ENCODE assay signal across 22 mouse cellular contexts in genomic region chr5:28943571-28944316, GRCm38 (mm10).
DNase-seq lines count a peak whose midpoint lies in the region; ATAC-seq and TF ChIP-seq lines count a peak whose summit lies in the region.
"Had no signal": no experiment of that assay in that cellular context is flagged by ENCODE, and none has a peak within 500 bp of the region (broad histone marks: within the 10 kb centered on the region; RNA-seq: fewer than 3 reads in every experiment).

No protein-coding gene starts in this region.

- no peak for TF ChIP-seq POLR2A in liver, adult 2 months (IDR thresholded peaks at IDR 0.05; ENCODE audit: extremely low read depth, insufficient read depth, low read length)

- WGBS in liver, adult 2 months = 18% methylated on average over 13 of the region's 13 CpGs
- 61% methylated on average over 13 of the region's 13 CpGs for WGBS in liver, embryonic 11.5 days
- 42% methylated on average over 13 of the region's 13 CpGs for WGBS in midbrain, embryonic 16.5 days
- WGBS in midbrain, embryonic 13.5 days = 52% methylated on average over 13 of the region's 13 CpGs
- 21% methylated on average over 13 of the region's 13 CpGs for WGBS in intestine, embryonic 16.5 days
- WGBS in neural tube, embryonic 13.5 days = 22% methylated on average over 13 of the region's 13 CpGs
- 71% methylated on average over 13 of the region's 13 CpGs for WGBS in hindbrain, postnatal 0 days

- DNase-seq in liver, adult 2 months (ENCODE audit: extremely low read depth, low read depth, low spot score) = peak; percentile 87
- DNase-seq in liver, embryonic 11.5 days (ENCODE audit: low spot score) = no peak
- DNase-seq in thymus, postnatal 10 days (ENCODE audit: low spot score in 2 of 2) = no peak
- no peak for DNase-seq in hindbrain, postnatal 0 days (ENCODE audit: low spot score)
- DNase-seq: adrenal gland, adult 2 months; cerebellum, adult 18-20 months; cerebellum, postnatal 25 days; gastrocnemius, postnatal 10 days; heart, postnatal 10 days; kidney, postnatal 4 days; liver, embryonic 13.5 days; thymus, postnatal 14 days had no signal

- no peaks in the 10 kb centered on the region for H3K27me3 ChIP-seq in liver, adult 2 months (ENCODE audit: control insufficient read depth, insufficient read depth, low read length)
- no peaks in the 10 kb centered on the region for H3K27me3 ChIP-seq in liver, embryonic 11.5 days (replicated peaks; ENCODE audit: control insufficient read depth, insufficient read depth, low read length)
- H3K27me3 ChIP-seq in midbrain, embryonic 16.5 days (ENCODE audit: control insufficient read depth, insufficient read depth, low read depth, low read length) = no peaks in the 10 kb centered on the region
- H3K27me3 ChIP-seq in midbrain, embryonic 13.5 days = peaks cover 3% of the 10 kb centered on the region; the same call in 1 of the 2 replicates
- no peaks in the 10 kb centered on the region for H3K27me3 ChIP-seq in intestine, embryonic 16.5 days (replicated peaks; ENCODE audit: control insufficient read depth, insufficient read depth, low read length)
- H3K27me3 ChIP-seq in neural tube, embryonic 13.5 days = peaks cover 19% of the 10 kb centered on the region
- no peaks in the 10 kb centered on the region for H3K27me3 ChIP-seq in hindbrain, postnatal 0 days (ENCODE audit: insufficient read depth, low read length)
- H3K27me3 ChIP-seq: heart, embryonic 12.5 days; limb, embryonic 12.5 days; liver, embryonic 13.5 days; lung, embryonic 15.5 days had no signal

- H3K79me2 ChIP-seq in liver, adult 2 months (ENCODE audit: control insufficient read depth, insufficient read depth, low read length) = no peaks in the 10 kb centered on the region

- H3K9ac ChIP-seq in liver, adult 2 months (ENCODE audit: low read depth, low read length) = no peak overlapping the region
- no peak overlapping the region for H3K9ac ChIP-seq in liver, embryonic 11.5 days (ENCODE audit: low read depth, low read length)
- H3K9ac ChIP-seq in midbrain, embryonic 16.5 days (ENCODE audit: low read depth, low read length) = no peak overlapping the region
- H3K9ac ChIP-seq in midbrain, embryonic 13.5 days (replicated peaks) = no peak overlapping the region
- H3K9ac ChIP-seq in intestine, embryonic 16.5 days (ENCODE audit: low read depth, low read length) = no peak overlapping the region
- H3K9ac ChIP-seq in neural tube, embryonic 13.5 days = no peak overlapping the region
- H3K9ac ChIP-seq in hindbrain, postnatal 0 days (replicated peaks; ENCODE audit: low read length) = no peak overlapping the region
- H3K9ac ChIP-seq: heart, embryonic 12.5 days; limb, embryonic 12.5 days; liver, embryonic 13.5 days; lung, embryonic 15.5 days had no signal

- H3K27ac ChIP-seq in liver, adult 2 months (replicated peaks; ENCODE audit: insufficient read depth, low read depth, low read length) = no peak overlapping the region
- no peak overlapping the region for H3K27ac ChIP-seq in liver, embryonic 11.5 days (ENCODE audit: low read depth, low read length)
- no peak overlapping the region for H3K27ac ChIP-seq in midbrain, embryonic 16.5 days (ENCODE audit: low read length)
- no peak overlapping the region for H3K27ac ChIP-seq in midbrain, embryonic 13.5 days
- no peak overlapping the region for H3K27ac ChIP-seq in intestine, embryonic 16.5 days (ENCODE audit: low read length)
- no peak overlapping the region for H3K27ac ChIP-seq in neural tube, embryonic 13.5 days (replicated peaks)
- no peak overlapping the region for H3K27ac ChIP-seq in hindbrain, postnatal 0 days
- H3K27ac ChIP-seq: forebrain, embryonic 10.5 days; hindbrain, embryonic 10.5 days; limb, embryonic 12.5 days; liver, embryonic 13.5 days; lung, embryonic 15.5 days had no signal

- no peaks in the 10 kb centered on the region for H3K36me3 ChIP-seq in liver, adult 2 months (ENCODE audit: control insufficient read depth, insufficient read depth, low read length)
- H3K36me3 ChIP-seq in liver, embryonic 11.5 days (ENCODE audit: control insufficient read depth, insufficient read depth, low read length) = no peaks in the 10 kb centered on the region
- H3K36me3 ChIP-seq in midbrain, embryonic 16.5 days (ENCODE audit: control insufficient read depth, insufficient read depth, low read length) = no peaks in the 10 kb centered on the region
- no peaks in the 10 kb centered on the region for H3K36me3 ChIP-seq in midbrain, embryonic 13.5 days
- H3K36me3 ChIP-seq in intestine, embryonic 16.5 days (ENCODE audit: control insufficient read depth, insufficient read depth, low read length) = no peaks in the 10 kb centered on the region
- no peaks in the 10 kb centered on the region for H3K36me3 ChIP-seq in neural tube, embryonic 13.5 days
- no peaks in the 10 kb centered on the region for H3K36me3 ChIP-seq in hindbrain, postnatal 0 days (ENCODE audit: insufficient read depth, low read length)
- H3K36me3 ChIP-seq: forebrain, embryonic 10.5 days; heart, embryonic 12.5 days; hindbrain, embryonic 10.5 days; limb, embryonic 12.5 days; liver, embryonic 13.5 days; lung, embryonic 15.5 days had no signal

- ATAC-seq in liver, embryonic 11.5 days (replicated peaks; ENCODE audit: low FRiP score) = no peak
- peak; percentile 21; the same call in 1 of the 2 replicates for ATAC-seq in midbrain, embryonic 16.5 days
- ATAC-seq in midbrain, embryonic 13.5 days = no peak
- ATAC-seq in intestine, embryonic 16.5 days = peak; percentile 81
- ATAC-seq in neural tube, embryonic 13.5 days (ENCODE audit: low read depth) = no peak
- ATAC-seq in hindbrain, postnatal 0 days = no peak
- ATAC-seq: forebrain, embryonic 16.5 days had no signal

- H3K4me2 ChIP-seq in liver, embryonic 11.5 days = no peak overlapping the region
- H3K4me2 ChIP-seq in midbrain, embryonic 16.5 days (ENCODE audit: low read length) = no peak overlapping the region
- H3K4me2 ChIP-seq in midbrain, embryonic 13.5 days (replicated peaks) = no peak overlapping the region
- H3K4me2 ChIP-seq in intestine, embryonic 16.5 days (ENCODE audit: low read depth, low read length) = no peak overlapping the region
- H3K4me2 ChIP-seq in neural tube, embryonic 13.5 days = peak overlapping the region; percentile 28; the same call in 1 of the 2 replicates
- H3K4me2 ChIP-seq in hindbrain, postnatal 0 days (ENCODE audit: low read depth, low read length) = no peak overlapping the region
- H3K4me2 ChIP-seq: heart, embryonic 12.5 days; limb, embryonic 12.5 days; liver, embryonic 13.5 days; lung, embryonic 15.5 days had no signal

- H3K9me3 ChIP-seq in liver, embryonic 11.5 days (ENCODE audit: control insufficient read depth, low read length) = no peaks in the 10 kb centered on the region
- no peaks in the 10 kb centered on the region for H3K9me3 ChIP-seq in midbrain, embryonic 16.5 days (replicated peaks; ENCODE audit: control insufficient read depth, low read length, poor library complexity, severe bottlenecking)
- no peaks in the 10 kb centered on the region for H3K9me3 ChIP-seq in midbrain, embryonic 13.5 days
- no peaks in the 10 kb centered on the region for H3K9me3 ChIP-seq in intestine, embryonic 16.5 days (ENCODE audit: control insufficient read depth, low read length)
- no peaks in the 10 kb centered on the region for H3K9me3 ChIP-seq in neural tube, embryonic 13.5 days
- no peaks in the 10 kb centered on the region for H3K9me3 ChIP-seq in hindbrain, postnatal 0 days (ENCODE audit: low read length)
- H3K9me3 ChIP-seq: forebrain, embryonic 10.5 days; heart, embryonic 12.5 days; hindbrain, embryonic 10.5 days; limb, embryonic 12.5 days; liver, embryonic 13.5 days; lung, embryonic 15.5 days had no signal

- no peak overlapping the region for H3K4me3 ChIP-seq in liver, adult 2 months (ENCODE audit: insufficient read depth, low read depth, low read length)
- no peak overlapping the region for H3K4me3 ChIP-seq in liver, embryonic 11.5 days (ENCODE audit: low read depth, low read length)
- no peak overlapping the region for H3K4me3 ChIP-seq in midbrain, embryonic 16.5 days (ENCODE audit: low read depth, low read length)
- H3K4me3 ChIP-seq in midbrain, embryonic 13.5 days (replicated peaks) = no peak overlapping the region
- H3K4me3 ChIP-seq in intestine, embryonic 16.5 days (ENCODE audit: low read length) = no peak overlapping the region
- H3K4me3 ChIP-seq in neural tube, embryonic 13.5 days = no peak overlapping the region
- H3K4me3 ChIP-seq in hindbrain, postnatal 0 days (ENCODE audit: low read length) = no peak overlapping the region
- H3K4me3 ChIP-seq: forebrain, embryonic 10.5 days; heart, embryonic 12.5 days; hindbrain, embryonic 10.5 days; limb, embryonic 12.5 days; liver, embryonic 13.5 days; lung, embryonic 15.5 days had no signal

- H3K4me1 ChIP-seq in liver, adult 2 months (ENCODE audit: control insufficient read depth, insufficient read depth, low read length) = peaks cover 6% of the 10 kb centered on the region; the same call in 1 of the 2 replicates
- H3K4me1 ChIP-seq in liver, embryonic 11.5 days (replicated peaks; ENCODE audit: control insufficient read depth, insufficient read depth, low read length) = no peaks in the 10 kb centered on the region
- peaks cover 7% of the 10 kb centered on the region for H3K4me1 ChIP-seq in midbrain, embryonic 16.5 days (ENCODE audit: control insufficient read depth, insufficient read depth, low read length)
- peaks cover 6% of the 10 kb centered on the region; the same call in 1 of the 2 replicates for H3K4me1 ChIP-seq in midbrain, embryonic 13.5 days (replicated peaks)
- no peaks in the 10 kb centered on the region for H3K4me1 ChIP-seq in intestine, embryonic 16.5 days (ENCODE audit: control insufficient read depth, insufficient read depth, low read length)
- peaks cover 21% of the 10 kb centered on the region for H3K4me1 ChIP-seq in neural tube, embryonic 13.5 days (replicated peaks)
- H3K4me1 ChIP-seq in hindbrain, postnatal 0 days (ENCODE audit: insufficient read depth, low read length) = no peaks in the 10 kb centered on the region
- H3K4me1 ChIP-seq: hindbrain, embryonic 10.5 days; limb, embryonic 12.5 days; liver, embryonic 13.5 days had no signal

- no peak for TF ChIP-seq CTCF in liver, adult 2 months (IDR thresholded peaks at IDR 0.05; ENCODE audit: low read depth, low read length)
- TF ChIP-seq CTCF in hindbrain, postnatal 0 days (IDR thresholded peaks at IDR 0.05; ENCODE audit: low read depth) = no peak

Comparison
In these comparisons a context has a peak if more than half of its experiments do, and no peak if none do; other contexts are left out.
1. ATAC-seq: peak in midbrain, embryonic 16.5 days (single experiment) and intestine, embryonic 16.5 days (single experiment); none in liver, embryonic 11.5 days (single experiment), midbrain, embryonic 13.5 days (single experiment), neural tube, embryonic 13.5 days (single experiment) and hindbrain, postnatal 0 days (single experiment).